11 mouse cellular contexts compared by ENCODE assay signal in the genomic region with DNA sequence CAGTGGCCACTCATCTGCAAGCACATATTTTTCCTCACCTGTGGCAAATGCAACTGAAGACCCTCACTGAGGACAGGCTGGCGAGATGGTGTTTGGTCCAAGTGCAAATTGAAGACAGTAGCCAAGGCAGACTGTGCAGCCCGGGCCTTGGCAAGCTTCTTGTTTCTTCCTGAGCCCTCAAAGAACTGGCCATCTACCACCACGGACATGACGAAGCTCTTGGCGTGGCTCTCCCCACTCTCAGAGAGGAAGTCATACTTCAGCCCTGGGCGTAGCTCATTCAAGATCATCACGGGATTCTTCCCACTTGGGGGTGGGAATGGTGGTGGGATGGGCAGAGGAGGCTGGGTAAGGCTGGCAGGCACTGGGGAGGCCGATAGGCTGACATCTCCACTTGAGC.
"Had no signal": no experiment of that assay in that cellular context is flagged by ENCODE, and none has a peak within 500 bp of the region (broad histone marks: within the 10 kb centered on the region; RNA-seq: fewer than 3 reads in every experiment).

No protein-coding gene starts in this region.

- DNase-seq: kidney, adult 18-20 months; kidney, postnatal 25 days; left cerebral cortex, postnatal 4 days; liver, postnatal 0 days; lung, postnatal 10 days; retina, postnatal 1 day; right cerebral cortex, postnatal 25 days; spleen, adult 18-20 months; thymus, adult 2 months; thymus, postnatal 14 days; thymus, postnatal 4 days had no signal
